Mouse (Mus musculus) hindbrain, embryonic 14.5 days (tissue): ENCODE results near the gene Lpin1. TPM values are rescaled to one million over a fixed set of nuclear protein-coding genes. Genes with fewer than 3 reads are reported as not detected.
A peak's percentile ranks its signal among the peaks of the same experiment; 100 is the strongest.

Source experiments
- ATAC-seq: fragments of 200-750 bp; cut with Nextera tagmentation; 2 replicates; pipeline ENCODE4 v1.8.0; 2017; ENCODE audit warnings: moderate number of reproducible peaks, mild to moderate bottlenecking, moderate TSS enrichment, moderate library complexity; ENCODE audit not compliant: low FRiP score
- DNase-seq: peaks from one replicate; pipeline ENCODE4 v3.0.0-alpha.2; 2015; ENCODE audit warnings: low spot score
- H3K27ac ChIP-seq: fragments of 300-500 bp; sonication (generic); 2 replicates; pipeline ENCODE4 v1.5.1; 2014; ENCODE audit warnings: mild to moderate bottlenecking, moderate library complexity
- H3K27me3 ChIP-seq: fragments of 300-500 bp; sonication (generic); 2 replicates; pipeline ENCODE4 v1.6.1; 2014; ENCODE audit warnings: mild to moderate bottlenecking, low read length, mixed read lengths; ENCODE audit not compliant: control insufficient read depth, insufficient read depth
- H3K36me3 ChIP-seq: fragments of 300-500 bp; sonication (generic); replicated peaks from 2 replicates; pipeline ENCODE4 v1.6.1; 2014; ENCODE audit not compliant: control insufficient read depth, insufficient read depth
- H3K4me1 ChIP-seq: fragments of 300-500 bp; sonication (generic); replicated peaks from 2 replicates; pipeline ENCODE4 v1.6.1; 2014; ENCODE audit warnings: antibody characterized with exemption, low read length, mixed read lengths; ENCODE audit not compliant: control insufficient read depth, insufficient read depth
- H3K4me2 ChIP-seq: fragments of 300-500 bp; sonication (generic); replicated peaks from 2 replicates; pipeline ENCODE4 v1.6.1; 2014; ENCODE audit warnings: mild to moderate bottlenecking, moderate library complexity
- H3K4me3 ChIP-seq: fragments of 300-500 bp; sonication (generic); replicated peaks from 2 replicates; pipeline ENCODE4 v1.5.1; 2014; ENCODE audit warnings: mild to moderate bottlenecking, low read length
- H3K9ac ChIP-seq: fragments of 300-500 bp; sonication (generic); 2 replicates; pipeline ENCODE4 v1.6.1; 2014
- H3K9me3 ChIP-seq: fragments of 300-500 bp; sonication (generic); 2 replicates; pipeline ENCODE4 v1.6.1; 2016; ENCODE audit warnings: low read length; ENCODE audit not compliant: control insufficient read depth
- WGBS: fragments of 180-500 bp; shearing (Covaris S2); extraction: QIAGEN DNeasy Blood & Tissue Kit; methylation state at CpG from one replicate; pipeline ENCODE4 v1.1.7; 2014; 5-methylcytosine and 5-hydroxymethylcytosine counted together
- polyA plus RNA-seq: library from polyadenylated mRNA; unstranded; fragments of >200 nt; fragmentation: Nextera tagmentation; extraction: Ambion mirVana; gene quantifications from 2 replicates; pipeline ENCODE4 v1.2.1, GENCODE M21; 2014

Gene Lpin1
- polyA plus RNA-seq, 1 experiment from 2014 or later = 18.0 TPM

DNA sequence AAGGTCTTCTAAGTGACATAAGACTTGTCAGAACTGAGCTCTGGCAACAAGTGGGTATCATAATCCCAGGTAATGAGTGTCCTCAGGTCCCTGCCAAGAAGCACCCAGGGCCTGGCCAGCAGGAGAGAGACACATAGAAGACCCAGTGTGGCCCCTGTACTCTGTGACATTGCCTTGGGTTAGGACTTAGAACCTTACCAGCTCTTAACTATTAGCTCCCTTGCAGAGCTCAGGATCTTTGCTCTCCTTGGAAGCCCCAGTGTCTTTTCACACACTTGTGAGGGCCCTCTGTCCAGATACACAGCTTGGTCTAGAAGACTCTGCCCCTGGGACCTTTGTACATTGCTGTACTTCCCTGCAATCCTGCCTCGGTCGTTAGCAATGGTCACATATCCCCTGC lies 23.7 kb downstream of the Lpin1 start:
- Histone ChIP-seq H3K4me3 (no peak overlapping the region), H3K9me3 (no peaks in the 10 kb centered on the region), H3K4me2 (peak overlapping the region; percentile 74), H3K4me1 (peaks cover 35% of the 10 kb centered on the region), H3K36me3 (no peaks in the 10 kb centered on the region), H3K9ac (peak overlapping the region; percentile 0; the same call in 1 of the 2 replicates), H3K27ac (no peak overlapping the region), H3K27me3 (no peaks in the 10 kb centered on the region)
- WGBS = 73% methylated on average over 2 of the region's 2 CpGs
- ATAC-seq = no peak
- no peak for DNase-seq

DNA sequence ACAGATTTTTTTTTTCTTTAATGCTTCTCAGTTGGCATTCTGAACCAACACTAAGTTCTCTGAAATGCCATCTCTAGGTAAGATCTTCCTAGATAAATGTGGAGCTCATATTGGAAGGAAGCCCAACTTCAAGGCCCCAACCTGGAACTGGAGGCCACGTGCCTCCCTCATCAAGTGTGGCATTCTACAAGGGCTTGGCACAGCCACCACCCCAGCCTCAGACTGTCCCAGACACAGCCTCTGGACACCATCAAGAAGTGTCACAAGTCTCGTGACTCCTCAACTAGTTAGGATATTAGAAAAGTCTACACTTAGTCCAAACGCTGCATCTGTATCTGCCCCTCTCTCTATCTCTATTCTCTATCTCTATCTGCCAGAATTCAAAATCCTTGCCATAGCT lies 25.8 kb downstream of the Lpin1 start:
- H3K9ac ChIP-seq = no peak overlapping the region
- H3K27ac ChIP-seq = no peak overlapping the region
- ATAC-seq = no peak
- H3K36me3 ChIP-seq = peaks cover 4% of the 10 kb centered on the region
- no peaks in the 10 kb centered on the region for H3K27me3 ChIP-seq
- H3K9me3 ChIP-seq = no peaks in the 10 kb centered on the region
- no peak for DNase-seq
- no peak overlapping the region for H3K4me3 ChIP-seq
- H3K4me1 ChIP-seq = peaks cover 24% of the 10 kb centered on the region
- 82% methylated on average over 3 of the region's 3 CpGs for WGBS
- H3K4me2 ChIP-seq = no peak overlapping the region

DNA sequence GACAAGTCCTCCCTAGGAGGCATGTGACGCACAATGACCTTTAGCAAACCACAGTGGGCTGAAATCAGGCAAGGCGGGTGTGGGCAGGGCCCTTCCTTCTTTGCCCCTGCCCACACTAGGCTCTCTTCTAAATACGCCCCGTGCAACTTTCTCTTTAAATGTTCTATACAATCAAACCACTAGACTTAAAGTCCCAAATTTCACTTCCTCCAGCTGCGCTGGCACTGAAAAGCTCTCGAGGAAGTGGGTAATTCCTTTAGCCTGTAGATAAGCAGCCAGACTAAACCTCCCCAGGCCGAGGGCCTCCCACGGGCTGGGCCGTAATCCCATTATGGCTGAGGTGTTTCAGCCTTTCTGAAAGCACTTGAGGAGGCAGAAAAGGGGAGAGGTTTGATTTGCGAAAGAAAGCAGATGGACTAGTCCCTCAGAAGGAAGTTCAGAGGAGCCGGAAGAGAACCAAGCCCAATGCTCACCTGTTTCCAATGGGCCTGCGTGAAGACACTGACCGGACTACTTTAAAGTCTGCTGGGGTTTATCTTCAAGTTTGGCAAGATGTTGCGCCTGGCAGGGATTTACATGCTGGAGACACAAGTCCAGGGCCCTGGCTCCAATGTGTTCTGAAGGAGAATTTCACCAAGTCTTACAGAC lies 26.6 kb downstream of the Lpin1 start:
- DNase-seq = no peak
- Histone ChIP-seq H3K4me2 (no peak overlapping the region), H3K27me3 (no peaks in the 10 kb centered on the region), H3K4me3 (no peak overlapping the region), H3K27ac (no peak overlapping the region), H3K36me3 (peaks cover 12% of the 10 kb centered on the region), H3K9ac (no peak overlapping the region), H3K4me1 (peaks cover 24% of the 10 kb centered on the region), H3K9me3 (no peaks in the 10 kb centered on the region)
- 61% methylated on average over 14 of the region's 14 CpGs for WGBS
- ATAC-seq = no peak

DNA sequence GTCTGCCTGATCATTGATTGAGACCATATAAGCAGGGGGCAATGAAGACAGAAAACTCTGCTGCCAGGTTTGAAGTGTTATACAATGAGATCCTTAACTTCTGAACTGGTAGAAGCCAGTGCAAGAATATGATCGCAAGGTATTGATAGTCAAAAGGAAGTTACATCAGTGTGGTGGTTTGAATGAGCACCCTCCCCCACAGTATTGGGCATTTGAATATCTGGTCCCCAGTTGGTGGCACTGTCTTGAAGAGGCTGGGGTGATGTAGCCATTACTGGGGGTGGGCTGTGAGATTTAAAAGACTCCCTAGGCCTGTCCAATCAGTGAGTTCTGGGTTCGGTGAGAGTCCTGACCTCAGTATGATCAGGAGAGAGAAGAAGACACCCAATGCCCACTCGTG lies 27.5 kb downstream of the Lpin1 start:
- Histone ChIP-seq H3K4me2 (no peak overlapping the region), H3K4me1 (peaks cover 20% of the 10 kb centered on the region), H3K27ac (no peak overlapping the region), H3K4me3 (no peak overlapping the region), H3K36me3 (peaks cover 21% of the 10 kb centered on the region), H3K9me3 (no peaks in the 10 kb centered on the region), H3K9ac (no peak overlapping the region), H3K27me3 (no peaks in the 10 kb centered on the region)
- ATAC-seq = no peak
- DNase-seq = no peak
- WGBS = 95% methylated on average over 3 of the region's 3 CpGs

DNA sequence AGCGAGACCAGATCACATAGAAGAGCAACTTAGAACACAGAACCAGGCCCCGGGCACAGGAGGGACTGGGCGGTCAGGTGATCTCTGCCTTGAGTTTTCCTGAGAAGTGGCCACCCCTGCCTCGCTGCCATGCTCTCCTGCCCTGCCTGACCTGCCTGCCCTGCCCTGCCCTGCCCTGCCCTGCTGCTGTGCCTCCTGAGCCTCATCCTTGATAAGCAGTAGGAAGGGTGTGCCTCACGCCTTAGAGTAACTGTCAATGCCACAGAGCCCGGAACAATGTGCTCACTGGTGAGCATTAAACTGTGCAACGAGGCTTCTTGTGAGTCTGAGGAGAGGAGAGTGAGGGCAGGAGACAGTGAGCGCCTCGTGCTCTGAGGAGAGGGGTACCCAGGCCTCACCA lies 30.5 kb downstream of the Lpin1 start:
- H3K36me3 ChIP-seq = peaks cover 49% of the 10 kb centered on the region
- WGBS = 59% methylated on average over 9 of the region's 9 CpGs
- 0 out of 2 replicates have a peak, but pooled peaks cover 5% of the 10 kb centered on the region for H3K4me1 ChIP-seq
- DNase-seq (no peak), ATAC-seq (no peak)
- no peak overlapping the region for H3K4me2 ChIP-seq
- H3K27ac ChIP-seq = no peak overlapping the region
- H3K9ac ChIP-seq = no peak overlapping the region
- H3K4me3 ChIP-seq = no peak overlapping the region
- no peaks in the 10 kb centered on the region for H3K9me3 ChIP-seq
- H3K27me3 ChIP-seq = no peaks in the 10 kb centered on the region

DNA sequence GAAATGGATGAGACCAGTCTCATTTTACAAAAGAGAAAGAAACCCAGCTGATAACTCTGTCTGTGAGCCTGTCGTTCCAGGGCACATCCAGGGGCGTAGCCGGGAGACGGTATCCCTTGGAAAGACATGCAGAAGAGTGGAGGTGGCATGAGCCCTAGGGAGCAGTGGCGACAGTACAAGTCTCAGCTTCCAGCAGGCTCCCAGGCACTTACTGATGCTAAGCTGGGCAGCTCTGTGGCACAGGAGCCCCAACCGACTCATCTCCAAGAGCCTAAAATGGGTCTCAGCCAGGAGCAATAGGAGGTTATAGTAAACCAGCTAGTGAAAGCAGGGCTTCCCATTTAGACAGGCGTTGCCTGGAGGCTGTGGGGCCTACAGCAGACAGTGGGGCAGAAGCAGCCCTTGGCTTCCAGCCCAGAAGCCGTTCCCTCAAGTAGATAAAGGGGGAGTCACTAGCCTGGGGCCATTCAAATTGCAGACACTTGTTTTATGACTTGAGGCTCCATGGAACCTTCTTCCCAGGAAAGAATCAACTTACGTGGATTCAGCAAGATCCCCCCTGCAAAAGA lies 33.0 kb downstream of the Lpin1 start:
- WGBS = 57% methylated on average over 9 of the region's 9 CpGs
- Histone ChIP-seq H3K4me1 (0 out of 2 replicates have a peak, but pooled peaks cover 5% of the 10 kb centered on the region), H3K27ac (peak overlapping the region; percentile 51), H3K36me3 (peaks cover 74% of the 10 kb centered on the region), H3K4me3 (no peak overlapping the region), H3K9me3 (no peaks in the 10 kb centered on the region), H3K27me3 (no peaks in the 10 kb centered on the region), H3K9ac (no peak overlapping the region), H3K4me2 (no peak overlapping the region)
- ATAC-seq (peak; percentile 76), DNase-seq (peak; percentile 56)

DNA sequence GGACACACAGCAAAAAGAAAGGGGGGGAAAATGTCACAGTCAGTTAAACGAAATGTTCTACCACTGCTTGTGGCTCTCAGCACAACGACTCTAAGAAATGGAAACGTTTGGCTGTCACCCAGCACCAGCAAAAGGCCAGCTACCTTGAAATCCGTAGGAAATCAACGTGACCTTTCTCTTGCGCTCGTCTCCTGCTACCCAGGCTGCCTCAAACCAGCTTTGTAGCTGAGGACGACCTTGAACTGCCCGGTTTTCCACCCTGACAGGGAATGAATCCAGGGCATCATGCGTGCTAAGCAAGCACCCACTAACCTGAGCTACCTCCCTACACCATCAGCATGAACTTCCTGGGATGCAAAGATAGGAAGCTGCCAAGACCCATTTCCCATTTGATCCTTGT lies 39.5 kb downstream of the Lpin1 start:
- Histone ChIP-seq H3K27ac (no peak overlapping the region), H3K9me3 (no peaks in the 10 kb centered on the region), H3K4me1 (no peaks in the 10 kb centered on the region), H3K4me3 (no peak overlapping the region), H3K36me3 (peaks cover 84% of the 10 kb centered on the region), H3K9ac (no peak overlapping the region), H3K27me3 (no peaks in the 10 kb centered on the region), H3K4me2 (no peak overlapping the region)
- no peak for DNase-seq
- WGBS = 93% methylated on average over 10 of the region's 10 CpGs
- no peak for ATAC-seq

DNA sequence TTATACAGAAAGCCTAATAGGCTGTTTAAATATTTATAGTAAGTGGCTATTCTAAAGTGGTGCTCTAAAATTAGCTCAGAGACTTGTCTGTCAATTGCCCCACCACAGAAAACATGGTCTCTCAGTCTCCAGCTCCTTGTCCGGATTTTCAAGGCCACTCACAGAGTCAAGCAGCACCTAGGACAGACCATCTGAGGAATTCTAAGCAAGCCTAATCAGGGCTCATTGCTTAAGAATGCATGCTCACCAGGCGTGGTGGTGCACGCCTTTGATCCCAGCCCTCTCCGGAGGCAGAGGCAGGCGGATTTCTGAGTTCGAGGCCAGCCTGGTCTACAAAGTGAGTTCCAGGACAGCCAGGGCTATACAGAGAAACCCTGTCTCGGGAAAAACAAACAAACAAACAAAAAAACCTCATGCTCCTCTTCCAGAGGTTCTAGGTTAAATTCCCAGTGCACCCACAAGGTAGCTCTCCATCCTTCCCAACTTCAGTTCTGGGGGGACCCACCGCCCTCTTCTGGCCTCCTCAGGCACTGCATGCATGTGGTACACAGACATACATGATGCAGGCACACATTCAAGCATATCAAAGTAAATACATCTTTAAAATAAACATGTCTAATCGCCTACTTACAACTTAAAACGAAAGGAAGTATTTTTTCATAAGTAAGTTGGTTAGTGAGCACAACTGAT lies 40.2 kb downstream of the Lpin1 start:
- Histone ChIP-seq H3K4me3 (no peak overlapping the region), H3K4me1 (no peaks in the 10 kb centered on the region), H3K4me2 (no peak overlapping the region), H3K27me3 (no peaks in the 10 kb centered on the region), H3K36me3 (peaks cover 84% of the 10 kb centered on the region), H3K27ac (no peak overlapping the region), H3K9me3 (no peaks in the 10 kb centered on the region), H3K9ac (no peak overlapping the region)
- ATAC-seq = no peak
- no peak for DNase-seq
- 91% methylated on average over 10 of the region's 10 CpGs for WGBS

DNA sequence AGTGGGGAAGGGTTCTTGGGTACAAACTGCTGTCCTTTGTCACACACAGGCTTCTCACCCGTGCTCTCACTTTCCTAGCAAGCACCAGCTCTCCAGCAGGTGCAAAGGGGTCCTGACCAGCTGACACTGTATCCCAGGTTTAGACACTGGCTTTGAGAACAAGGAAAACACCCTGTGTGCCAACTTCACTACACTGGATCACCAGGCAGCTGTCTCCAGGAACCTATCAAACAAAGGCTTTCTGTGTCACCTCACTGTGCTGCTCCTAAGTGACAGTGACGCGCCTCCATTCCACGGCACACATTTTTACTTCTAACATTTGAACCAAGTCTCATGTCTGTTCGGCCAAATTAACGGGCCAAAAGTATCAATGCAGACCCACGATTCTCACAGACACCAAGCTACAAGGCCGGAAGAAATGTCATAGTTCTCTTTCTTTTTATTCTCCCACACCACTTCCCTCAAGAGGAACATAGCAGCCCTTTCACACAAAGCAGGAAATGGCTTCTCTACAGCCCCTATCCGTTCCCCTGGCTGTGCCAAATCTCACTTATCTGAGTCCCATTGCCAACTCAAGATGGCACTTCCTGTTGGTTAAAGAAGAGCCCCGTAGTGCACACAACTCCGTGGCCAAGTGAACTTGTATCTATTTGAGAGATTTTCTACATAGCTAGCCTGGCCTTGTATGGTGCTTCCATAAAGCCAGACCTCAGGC lies 41.7 kb downstream of the Lpin1 start:
- Histone ChIP-seq H3K36me3 (peaks cover 85% of the 10 kb centered on the region), H3K9me3 (no peaks in the 10 kb centered on the region), H3K9ac (no peak overlapping the region), H3K4me3 (no peak overlapping the region), H3K4me2 (no peak overlapping the region), H3K27ac (peak overlapping the region; percentile 62; the same call in 1 of the 2 replicates), H3K4me1 (no peaks in the 10 kb centered on the region), H3K27me3 (no peaks in the 10 kb centered on the region)
- no peak for DNase-seq
- peak; percentile 7; the same call in 1 of the 2 replicates for ATAC-seq
- WGBS = 68% methylated on average over 11 of the region's 11 CpGs
